In the genomic region with DNA sequence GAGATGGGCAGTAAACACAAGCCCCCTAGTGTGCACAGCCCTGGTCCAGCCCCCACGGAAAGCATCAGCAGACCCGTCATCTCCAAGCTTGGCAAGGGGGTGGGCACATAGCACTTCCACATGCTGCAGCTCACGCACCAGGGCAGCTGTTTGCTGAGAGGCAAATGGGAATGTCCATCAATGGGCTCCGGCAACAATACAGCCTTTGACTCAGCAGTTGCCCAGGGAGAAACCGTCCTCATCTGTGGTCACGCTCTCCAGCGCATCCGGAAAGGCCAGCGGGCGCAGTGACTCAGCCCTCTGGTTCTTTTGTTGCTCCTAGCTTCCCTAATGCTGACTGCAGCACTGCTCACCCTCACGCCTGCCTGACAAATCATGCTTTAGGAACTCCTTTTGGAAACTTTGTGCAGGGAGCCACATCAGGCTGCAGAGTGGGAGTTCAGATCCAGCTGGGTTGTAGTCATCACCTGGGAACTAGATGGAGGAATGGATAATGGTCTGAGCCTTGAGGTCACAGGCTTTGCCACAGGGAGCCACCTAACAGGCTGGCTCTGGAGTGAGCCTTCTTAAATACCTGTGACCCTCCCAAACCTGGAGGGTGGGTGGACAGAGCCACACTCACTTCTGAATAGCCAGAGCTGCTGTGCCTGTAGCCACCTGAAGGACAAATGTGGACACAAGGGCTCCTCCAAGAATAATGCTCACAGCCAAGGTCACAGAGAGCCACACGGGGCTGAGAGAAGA, we compare ENCODE assay signal across 7 mouse cellular contexts. TPM values are rescaled to one million over a fixed set of nuclear protein-coding genes. Genes with fewer than 3 reads are reported as not detected.
DNase-seq lines count a peak whose midpoint lies in the region; ATAC-seq and TF ChIP-seq lines count a peak whose summit lies in the region.

No protein-coding gene starts in this region.

- no peaks in the 10 kb centered on the region for H3K9me3 ChIP-seq in hindbrain, embryonic 13.5 days
- H3K9me3 ChIP-seq in midbrain, postnatal 0 days (ENCODE audit: low read length): no peaks in the 10 kb centered on the region

- H3K27me3 ChIP-seq in Patski: no peaks in the 10 kb centered on the region
- peaks cover 22% of the 10 kb centered on the region; the same call in 1 of the 2 replicates for H3K27me3 ChIP-seq in hindbrain, embryonic 13.5 days
- no peaks in the 10 kb centered on the region for H3K27me3 ChIP-seq in midbrain, postnatal 0 days (ENCODE audit: insufficient read depth, low read length)

- ATAC-seq in Patski: peak; percentile 91
- peak; percentile 64 for ATAC-seq in hindbrain, embryonic 13.5 days (ENCODE audit: low FRiP score)
- ATAC-seq in midbrain, postnatal 0 days (ENCODE audit: low FRiP score): peak; percentile 68
- ATAC-seq in erythroblast, adult 5-6 weeks (replicated peaks; ENCODE audit: low FRiP score, poor library complexity, severe bottlenecking): no peak

- POLR2A ChIA-PET in Patski (lab: Charles Lee): interaction anchor here (1.0 to 2.7 kb wide), 3 partner anchors 121 to 127 kb away, joined by 3 to 8 read pairs (median 5); no protein-coding TSS in a partner anchor

- no peak for TF ChIP-seq POLR2A in brain, embryonic 14.5 days (IDR thresholded peaks at IDR 0.05; ENCODE audit: borderline replicate concordance, extremely low read depth, insufficient read depth, insufficient read length, poor library complexity, severe bottlenecking)

- intact Hi-C loops in left cerebral cortex, postnatal 4 days (cut with DNase I): loop anchor here (5.0 to 10.0 kb wide), 2 partner anchors 127 to 270 kb away; no protein-coding TSS in a partner anchor

- peak overlapping the region; percentile 34 for H3K4me2 ChIP-seq in hindbrain, embryonic 13.5 days
- peak overlapping the region; percentile 30 for H3K4me2 ChIP-seq in midbrain, postnatal 0 days (ENCODE audit: low read depth, low read length, poor library complexity, severe bottlenecking)

- no peak for TF ChIP-seq CTCF in Patski (IDR thresholded peaks at IDR 0.05)
- no peak for TF ChIP-seq CTCF in brain, embryonic 14.5 days (IDR thresholded peaks at IDR 0.05; ENCODE audit: borderline replicate concordance, extremely low read depth, insufficient read depth, insufficient read length)
- no peak for TF ChIP-seq CTCF in midbrain, postnatal 0 days (IDR thresholded peaks at IDR 0.05)

- in situ Hi-C loops in Patski (cut with MboI; ENCODE audit: low pct_unique_long_range_greater_than_20kb): loop anchor here (10.0 kb wide), 3 partner anchors 200 to 400 kb away; partner anchors contain the start of gene Ramp1

- H3K36me3 ChIP-seq in hindbrain, embryonic 13.5 days: no peaks in the 10 kb centered on the region
- no peaks in the 10 kb centered on the region for H3K36me3 ChIP-seq in midbrain, postnatal 0 days (ENCODE audit: insufficient read depth, low read length)

- peak; percentile 89 for DNase-seq in Patski (ENCODE audit: low read depth, low spot score)
- peak; percentile 85 for DNase-seq in brain, embryonic 14.5 days (ENCODE audit: low read depth)
- DNase-seq in frontal cortex, postnatal 36 days (ENCODE audit: low spot score in 2 of 2): peak; percentile 69 to 76
- peak; percentile 49 for DNase-seq in left cerebral cortex, postnatal 4 days
- DNase-seq in midbrain, postnatal 0 days (ENCODE audit: low spot score): peak; percentile 83

- H3K9ac ChIP-seq in hindbrain, embryonic 13.5 days: no peak overlapping the region
- H3K9ac ChIP-seq in midbrain, postnatal 0 days (replicated peaks; ENCODE audit: low read length, poor library complexity, severe bottlenecking): 0 out of 2 replicates have a peak overlapping the region, but pooled peaks have one; percentile 24

- H3K4me3 ChIP-seq in hindbrain, embryonic 13.5 days: no peak overlapping the region
- H3K4me3 ChIP-seq in midbrain, postnatal 0 days (ENCODE audit: low read depth, low read length): no peak overlapping the region

- peak overlapping the region; percentile 24; the same call in 1 of the 2 replicates for H3K27ac ChIP-seq in hindbrain, embryonic 13.5 days
- no peak overlapping the region for H3K27ac ChIP-seq in midbrain, postnatal 0 days (ENCODE audit: low read depth, low read length)

- WGBS in hindbrain, embryonic 13.5 days: 5% methylated on average over 12 of the region's 12 CpGs
- 7% methylated on average over 12 of the region's 12 CpGs for WGBS in midbrain, postnatal 0 days

- peaks cover 36% of the 10 kb centered on the region for H3K4me1 ChIP-seq in hindbrain, embryonic 13.5 days (replicated peaks)
- peaks cover 10% of the 10 kb centered on the region; the same call in 1 of the 2 replicates for H3K4me1 ChIP-seq in midbrain, postnatal 0 days (ENCODE audit: insufficient read depth, low read length)

- CTCF ChIA-PET in Patski (lab: Charles Lee): interaction anchor here (0.7 to 4.0 kb wide), 6 partner anchors 21 to 405 kb away, joined by 3 to 36 read pairs (median 5); partner anchors contain the start of gene Ramp1

RNA-seq across cellular contexts. Expression of gene Rab17, which starts 5.6 kb away (rescaled TPM):
- 1.3 TPM for polyA plus RNA-seq in Patski (2021)
- polyA plus RNA-seq in brain, embryonic 14.5 days (2012; rRNA removed): 0.25 TPM in 1 of 2 replicates, not detected in the other
- polyA plus RNA-seq in hindbrain, embryonic 13.5 days (2015; fragmentation: Nextera tagmentation; extraction: Ambion mirVana): 0.25 and 0.55 TPM in 2 replicates
- not detected for total RNA-seq in left cerebral cortex, postnatal 4 days (2021)
- total RNA-seq in midbrain, postnatal 0 days (2014; rRNA removed): not detected in 2 replicates
- polyA plus RNA-seq in midbrain, postnatal 0 days (2015; fragmentation: Nextera tagmentation; extraction: Ambion mirVana): 0.26 and 0.37 TPM in 2 replicates
- total RNA-seq in erythroblast, adult 5-6 weeks (2015; ENCODE audit: low replicate concordance): not detected in 2 replicates
- not detected in 2 replicates for total RNA-seq in erythroblast, adult 5-6 weeks (2017; ENCODE audit: low replicate concordance)

RNA-seq across cellular contexts. Expression of gene Prlh, which starts 22.2 kb away (rescaled TPM):
- polyA plus RNA-seq in Patski (2021): not detected
- not detected in 2 replicates for polyA plus RNA-seq in brain, embryonic 14.5 days (2012; rRNA removed)
- not detected in 2 replicates for polyA plus RNA-seq in hindbrain, embryonic 13.5 days (2015; fragmentation: Nextera tagmentation; extraction: Ambion mirVana)
- not detected for total RNA-seq in left cerebral cortex, postnatal 4 days (2021)
- not detected in 2 replicates for total RNA-seq in midbrain, postnatal 0 days (2014; rRNA removed)
- polyA plus RNA-seq in midbrain, postnatal 0 days (2015; fragmentation: Nextera tagmentation; extraction: Ambion mirVana): not detected in 2 replicates
- total RNA-seq in erythroblast, adult 5-6 weeks (2015; ENCODE audit: low replicate concordance): not detected in 2 replicates
- not detected in 2 replicates for total RNA-seq in erythroblast, adult 5-6 weeks (2017; ENCODE audit: low replicate concordance)

RNA-seq across cellular contexts. Expression of gene Lrrfip1, which starts 23.5 kb away (rescaled TPM):
- polyA plus RNA-seq in Patski (2021): 126 TPM
- polyA plus RNA-seq in brain, embryonic 14.5 days (2012; rRNA removed): 26.0 and 31.7 TPM in 2 replicates
- polyA plus RNA-seq in hindbrain, embryonic 13.5 days (2015; fragmentation: Nextera tagmentation; extraction: Ambion mirVana): 35.5 and 39.1 TPM in 2 replicates
- total RNA-seq in left cerebral cortex, postnatal 4 days (2021): 10 to 100 TPM; 66.4 to 74.2 TPM
- total RNA-seq in midbrain, postnatal 0 days (2014; rRNA removed): 26.7 and 34.2 TPM in 2 replicates
- 41.4 and 48.9 TPM in 2 replicates for polyA plus RNA-seq in midbrain, postnatal 0 days (2015; fragmentation: Nextera tagmentation; extraction: Ambion mirVana)
- total RNA-seq in erythroblast, adult 5-6 weeks (2015; ENCODE audit: low replicate concordance): 16.9 and 26.1 TPM in 2 replicates
- total RNA-seq in erythroblast, adult 5-6 weeks (2017; ENCODE audit: low replicate concordance): 28.5 and 33.3 TPM in 2 replicates
